Mouse (Mus musculus) lung, embryonic 16.5 days (tissue): ENCODE measurements around the gene Avp. TPM values are rescaled to one million over a fixed set of nuclear protein-coding genes. Genes with fewer than 3 reads are reported as not detected.

Experiments
- ATAC-seq: fragments of 200-750 bp; cut with Nextera tagmentation; 2 replicates; pipeline ENCODE4 v1.8.0; 2017; ENCODE audit warnings: low read depth, mild to moderate bottlenecking, moderate library complexity
- H3K27ac ChIP-seq: fragments of 300-500 bp; sonication (generic); 2 replicates; pipeline ENCODE4 v1.5.1; 2014; ENCODE audit warnings: mild to moderate bottlenecking, control low read depth, low read length
- H3K27me3 ChIP-seq: fragments of 300-500 bp; sonication (generic); 2 replicates; pipeline ENCODE4 v1.6.1; 2014; ENCODE audit warnings: low read depth, low read length, mixed read lengths; ENCODE audit not compliant: control insufficient read depth, insufficient read depth
- H3K36me3 ChIP-seq: fragments of 300-500 bp; sonication (generic); 2 replicates; pipeline ENCODE4 v1.6.1; 2014; ENCODE audit warnings: low read length; ENCODE audit not compliant: control insufficient read depth, insufficient read depth
- H3K4me1 ChIP-seq: fragments of 300-500 bp; sonication (generic); replicated peaks from 2 replicates; pipeline ENCODE4 v1.6.1; 2014; ENCODE audit warnings: low read length, mixed read lengths; ENCODE audit not compliant: control insufficient read depth, insufficient read depth
- H3K4me2 ChIP-seq: fragments of 300-500 bp; sonication (generic); 2 replicates; pipeline ENCODE4 v1.6.1; 2014; ENCODE audit warnings: low read depth, low read length, control low read depth
- H3K4me3 ChIP-seq: fragments of 300-500 bp; sonication (generic); 2 replicates; pipeline ENCODE4 v1.5.1; 2014; ENCODE audit warnings: mild to moderate bottlenecking, low read length, control low read depth
- H3K9ac ChIP-seq: fragments of 300-500 bp; sonication (generic); 2 replicates; pipeline ENCODE4 v1.6.1; 2014; ENCODE audit warnings: low read length, control low read depth
- H3K9me3 ChIP-seq: fragments of 300-500 bp; sonication (generic); 2 replicates; pipeline ENCODE4 v1.6.1; 2016; ENCODE audit warnings: low read length; ENCODE audit not compliant: control insufficient read depth
- WGBS: fragments of 180-500 bp; shearing (Covaris S2); extraction: QIAGEN DNeasy Blood & Tissue Kit; methylation state at CpG from one replicate; pipeline ENCODE4 v1.1.7; 2014; 5-methylcytosine and 5-hydroxymethylcytosine counted together
- microRNA-seq: library from miRNA; unstranded; fragments of <30 nt; microRNA quantifications from one replicate; pipeline ENCODE4, GENCODE M21; 2016
- polyA plus RNA-seq: library from polyadenylated mRNA; unstranded; fragments of >200 nt; fragmentation: Nextera tagmentation; extraction: Ambion mirVana; gene quantifications from 2 replicates; pipeline ENCODE4 v1.2.1, GENCODE M21; 2015

The Avp gene
- polyA plus RNA-seq, 1 experiment from 2014 or later, result not detected

DNA sequence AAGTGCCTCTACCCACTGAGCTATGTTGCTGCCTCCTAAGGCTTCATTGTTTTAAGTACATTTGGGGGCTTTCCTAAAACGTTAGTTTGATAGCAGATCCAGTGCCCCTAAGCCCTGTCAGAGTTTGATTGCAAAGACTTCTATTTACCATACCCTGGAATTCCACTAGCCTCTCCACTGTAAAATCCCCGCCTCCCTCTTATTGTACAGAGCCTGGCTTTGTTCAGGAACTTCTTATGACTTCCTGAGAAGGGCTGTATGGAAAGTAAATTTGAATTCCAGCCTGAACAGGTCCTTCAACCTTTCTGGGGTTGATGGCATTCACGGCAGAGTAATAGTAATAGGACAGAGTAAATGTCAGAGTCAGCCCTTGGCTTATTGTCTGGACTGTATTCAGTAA, 45.5 kb downstream of the Avp start:
- Histone ChIP-seq H3K4me1 (peaks cover 7% of the 10 kb centered on the region; the same call in 1 of the 2 replicates), H3K9me3 (no peaks in the 10 kb centered on the region), H3K27me3 (no peaks in the 10 kb centered on the region), H3K9ac (no peak overlapping the region), H3K4me3 (no peak overlapping the region), H3K27ac (peak overlapping the region; percentile 76), H3K36me3 (peaks cover 16% of the 10 kb centered on the region), H3K4me2 (peak overlapping the region; percentile 22; the same call in 1 of the 2 replicates)
- peak; percentile 88 for ATAC-seq
- WGBS, result 44% methylated on average over 3 of the region's 3 CpGs

- 77% methylated on average over 6 of the region's 6 CpGs for WGBS
- no peaks in the 10 kb centered on the region for H3K9me3 ChIP-seq
- no peak overlapping the region for H3K4me2 ChIP-seq
- no peaks in the 10 kb centered on the region for H3K27me3 ChIP-seq
- H3K9ac ChIP-seq, result no peak overlapping the region
- ATAC-seq, result no peak
- H3K4me1 ChIP-seq, result peaks cover 4% of the 10 kb centered on the region; the same call in 1 of the 2 replicates
- H3K4me3 ChIP-seq, result no peak overlapping the region
- H3K27ac ChIP-seq, result no peak overlapping the region
- H3K36me3 ChIP-seq, result peaks cover 13% of the 10 kb centered on the region
Observed at GRCm38 (mm10) chr2:130535017-130535416, 47.3 kb downstream of the Avp start.

DNA sequence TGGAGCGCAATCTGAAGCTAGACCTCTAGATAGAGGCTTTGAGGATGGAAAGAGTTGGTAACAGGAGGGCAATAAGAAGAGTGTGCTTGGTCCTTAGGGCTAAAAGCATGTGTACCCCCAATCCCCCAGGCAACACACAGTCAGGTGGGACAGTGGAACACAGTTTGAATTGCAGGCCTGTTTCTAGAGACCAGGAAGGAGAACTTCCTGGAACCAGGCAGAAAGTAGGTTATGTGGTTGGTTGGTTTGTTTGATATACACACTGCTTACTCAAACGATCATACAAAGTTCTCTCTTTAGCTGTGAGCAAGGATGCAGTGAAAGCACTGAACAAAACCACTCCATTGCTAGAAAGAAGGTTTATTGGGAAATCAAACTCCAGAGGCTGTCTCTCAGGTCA, 50.2 kb downstream of the Avp start:
- peaks cover 16% of the 10 kb centered on the region for H3K36me3 ChIP-seq
- no peak overlapping the region for H3K9ac ChIP-seq
- 55% methylated on average over 2 of the region's 2 CpGs for whole genome bisulfite sequencing
- peaks cover under 1% of the 10 kb centered on the region; the same call in 1 of the 2 replicates for H3K4me1 ChIP-seq
- H3K27ac ChIP-seq, result no peak overlapping the region
- no peak overlapping the region for H3K4me2 ChIP-seq
- no peaks in the 10 kb centered on the region for H3K27me3 ChIP-seq
- no peaks in the 10 kb centered on the region for H3K9me3 ChIP-seq
- no peak overlapping the region for H3K4me3 ChIP-seq
- ATAC-seq, result no peak

Small RNA genes within 50 kb of the gene (microRNA-seq; reads per million reads assigned to microRNA genes)
- gene Gm23876, result not detected

Other genes starting within 250 kb of the Avp start
- 62.2 and 65.8 TPM in 2 replicates for gene Cpxm1, start 185.0 kb downstream of the Avp start, polyA plus RNA-seq
- not detected in 2 replicates for gene Gm28372, start 177.3 kb downstream of the Avp start, polyA plus RNA-seq
- gene 1700020A23Rik, start 177.3 kb downstream of the Avp start, polyA plus RNA-seq, result 0.31 TPM in 1 of 2 replicates, not detected in the other
- gene Tmem239, start 176.1 kb downstream of the Avp start, polyA plus RNA-seq, result not detected in 2 replicates
- gene Vps16, start 158.2 kb downstream of the Avp start, polyA plus RNA-seq, result 84.3 and 84.5 TPM in 2 replicates
- gene Pced1a, start 157.9 kb downstream of the Avp start, polyA plus RNA-seq, result 14.4 TPM in 2 replicates
- 68.0 and 68.3 TPM in 2 replicates for gene Ptpra, start 132.3 kb downstream of the Avp start, polyA plus RNA-seq
- 71.8 and 78.7 TPM in 2 replicates for gene Mrps26, start 18.8 kb downstream of the Avp start, polyA plus RNA-seq
- not detected in 2 replicates for gene Oxt, start 6.4 kb downstream of the Avp start, polyA plus RNA-seq
- 15.4 and 16.6 TPM in 2 replicates for gene Fastkd5, start 47.5 kb upstream of the Avp start, polyA plus RNA-seq
- 9.0 and 10.8 TPM in 2 replicates for gene Ubox5, start 47.5 kb upstream of the Avp start, polyA plus RNA-seq
- gene Lzts3, start 60.2 kb upstream of the Avp start, polyA plus RNA-seq, result 2.6 and 3.1 TPM in 2 replicates
- 64.9 and 65.7 TPM in 2 replicates for gene Ddrgk1, start 82.1 kb upstream of the Avp start, polyA plus RNA-seq
- 91.6 and 95.9 TPM in 2 replicates for gene Itpa, start 85.1 kb upstream of the Avp start, polyA plus RNA-seq
- gene Slc4a11, start 115.0 kb upstream of the Avp start, polyA plus RNA-seq, result 0.53 and 0.88 TPM in 2 replicates